Mouse (Mus musculus) liver, adult 2 months (tissue): ENCODE measurements around the gene Slc7a11.

Experiments used
- CTCF ChIP-seq: fragments of 200-500 bp; IDR thresholded peaks from 2 replicates; pipeline ENCODE4 v1.5.1; 2011; ENCODE audit warnings: low read depth, low read length, control low read depth
- POLR2A ChIP-seq: fragments of 200-500 bp; IDR thresholded peaks from 2 replicates; pipeline ENCODE4 v1.6.1; 2011; ENCODE audit warnings: low read length, control low read depth; ENCODE audit not compliant: insufficient read depth; ENCODE audit errors: extremely low read depth

GRCm38 (mm10) chr3:50441330-50441729 lies 2.1 kb downstream of the Slc7a11 start:
- TF ChIP-seq CTCF, result no peak
- TF ChIP-seq POLR2A, result no peak
